Mouse (Mus musculus) right cerebral cortex, postnatal 10 days (tissue): Measurements from ENCODE around the gene 1700016D06Rik.

Source experiments
- DNase-seq, 2 experiments: peaks; one replicate each; pipeline ENCODE4 v3.0.0; 2021; ENCODE audit warnings: low spot score in 2 of 2

1700016D06Rik gene

GRCm38 (mm10) chr8:11635012-11635577 is 65.8 kb downstream of the 1700016D06Rik start:
- peak; percentile 93 to 94 for DNase-seq

GRCm38 (mm10) chr8:11634331-11635011 is 66.4 kb downstream of the 1700016D06Rik start:
- no peak for DNase-seq

- DNase-seq, result no peak
Measured at GRCm38 (mm10) chr8:11633414-11633813, 67.4 kb downstream of the 1700016D06Rik start.

GRCm38 (mm10) chr8:11632406-11632805 is 68.5 kb downstream of the 1700016D06Rik start:
- peak in 1 of 2 experiments; percentile 42 for DNase-seq

- DNase-seq, result no peak
Measured at GRCm38 (mm10) chr8:11629206-11629605, 71.7 kb downstream of the 1700016D06Rik start.

GRCm38 (mm10) chr8:11628506-11629132 is 72.2 kb downstream of the 1700016D06Rik start:
- peak; percentile 73 to 76 for DNase-seq

GRCm38 (mm10) chr8:11627717-11628116 is 73.1 kb downstream of the 1700016D06Rik start:
- no peak for DNase-seq

- no peak for DNase-seq
Measured at GRCm38 (mm10) chr8:11625084-11625483, 75.8 kb downstream of the 1700016D06Rik start.

GRCm38 (mm10) chr8:11619091-11619490 is 81.8 kb downstream of the 1700016D06Rik start:
- no peak for DNase-seq

- no peak for DNase-seq
Measured at GRCm38 (mm10) chr8:11618063-11618462, 82.8 kb downstream of the 1700016D06Rik start.

GRCm38 (mm10) chr8:11616294-11616693 is 84.6 kb downstream of the 1700016D06Rik start:
- peak in 1 of 2 experiments; percentile 63 for DNase-seq

- DNase-seq, result no peak
Measured at GRCm38 (mm10) chr8:11614126-11614835, 86.6 kb downstream of the 1700016D06Rik start.

GRCm38 (mm10) chr8:11608848-11609247 is 92.0 kb downstream of the 1700016D06Rik start:
- no peak for DNase-seq
